Comparison of ENCODE assay signal across 24 mouse cellular contexts in the genomic region with DNA sequence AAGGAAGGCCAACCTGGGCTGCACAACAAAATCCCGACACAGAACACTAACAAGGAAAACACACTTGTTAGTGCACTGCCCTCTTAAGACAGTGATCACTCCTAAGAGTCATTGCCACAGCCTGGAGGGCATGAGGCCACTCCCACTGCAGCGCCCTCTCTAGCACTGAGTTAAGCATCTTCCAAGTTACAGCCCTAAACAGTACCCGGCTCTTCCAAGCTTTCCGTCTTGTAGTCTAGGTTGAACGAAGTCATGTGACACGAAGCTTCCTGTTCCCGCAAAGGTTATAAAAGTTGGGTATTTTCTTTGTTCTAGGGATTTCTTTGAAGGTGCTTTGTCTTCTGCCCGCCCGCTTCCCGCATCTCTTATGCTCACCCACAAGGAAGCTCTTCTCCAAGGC. TPM values are rescaled to one million over a fixed set of nuclear protein-coding genes. Genes with fewer than 3 reads are reported as not detected.
"Had no signal": no experiment of that assay in that cellular context is flagged by ENCODE, and none has a peak within 500 bp of the region (broad histone marks: within the 10 kb centered on the region; RNA-seq: fewer than 3 reads in every experiment).

No protein-coding gene starts in this region.

- H3K4me1 ChIP-seq: midbrain, embryonic 10.5 days; midbrain, embryonic 13.5 days; neural tube, embryonic 13.5 days; neural tube, embryonic 15.5 days; stomach, embryonic 15.5 days had no signal

- DNase-seq: lung, adult 18-20 months; lung, embryonic 14.5 days; lung, postnatal 10 days; lung, postnatal 4 days; retina, postnatal 1 day; right cerebral cortex, adult 18-20 months; right cerebral cortex, postnatal 25 days; right cerebral cortex, postnatal 4 days; spleen, adult 18-20 months; thymus, adult 2 months; thymus, postnatal 36 days had no signal

- H3K36me3 ChIP-seq: midbrain, embryonic 10.5 days; midbrain, embryonic 13.5 days; neural tube, embryonic 13.5 days; neural tube, embryonic 15.5 days; stomach, embryonic 15.5 days had no signal

- H3K27ac ChIP-seq: liver, embryonic 14.5 days; midbrain, embryonic 10.5 days; midbrain, embryonic 13.5 days; neural tube, embryonic 13.5 days; neural tube, embryonic 15.5 days; stomach, embryonic 15.5 days; stomach, postnatal 0 days had no signal

- H3K9me3 ChIP-seq: midbrain, embryonic 10.5 days; midbrain, embryonic 13.5 days; neural tube, embryonic 13.5 days; neural tube, embryonic 15.5 days; stomach, embryonic 15.5 days had no signal

- H3K4me3 ChIP-seq: midbrain, embryonic 10.5 days; midbrain, embryonic 13.5 days; myocyte; neural tube, embryonic 13.5 days; neural tube, embryonic 15.5 days; stomach, embryonic 15.5 days had no signal

- H3K27me3 ChIP-seq: midbrain, embryonic 13.5 days; neural tube, embryonic 13.5 days; neural tube, embryonic 15.5 days; stomach, embryonic 15.5 days had no signal

RNA-seq across cellular contexts. Expression of gene Gm9817, which starts 53.7 kb away (rescaled TPM):
- total RNA-seq: megakaryocyte-erythroid progenitor cell, adult 5-6 weeks had no signal
- polyA plus RNA-seq: liver, embryonic 14.5 days; liver, embryonic 16.5 days; lung, embryonic 14.5 days; lung, embryonic 16.5 days; midbrain, embryonic 10.5 days; midbrain, embryonic 13.5 days; midbrain, embryonic 16.5 days; neural tube, embryonic 11.5 days; neural tube, embryonic 13.5 days; neural tube, embryonic 15.5 days; thymus, adult 2 months had no signal
